Mouse (Mus musculus): ENCODE data around the gene Actr6.
"Not testable (repeated sequence)": the region's sequence is repeated elsewhere in the genome, so short reads cannot be mapped to it uniquely, and the experiment has no call there.

Actr6 gene

DNA sequence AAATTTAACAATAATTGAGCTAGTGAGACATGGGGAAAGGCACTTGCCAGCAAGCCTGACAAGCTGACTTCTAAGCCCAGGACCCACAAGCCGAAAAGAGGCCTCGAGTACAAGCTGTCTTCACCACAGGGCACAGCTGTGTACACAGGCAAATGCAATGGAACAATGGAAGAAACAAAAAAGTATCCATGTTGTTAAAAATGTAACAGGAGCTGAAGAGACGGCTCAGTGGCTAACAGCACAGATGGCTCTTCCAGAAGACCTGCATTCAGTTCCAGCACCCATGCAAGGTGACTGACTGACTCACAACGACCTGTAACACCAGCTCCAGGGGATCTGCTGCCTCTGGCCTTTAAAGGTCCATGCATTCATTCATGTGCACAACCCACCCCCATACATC lies 55.5 kb downstream of the Actr6 start:
- DNase-seq: no peak

DNA sequence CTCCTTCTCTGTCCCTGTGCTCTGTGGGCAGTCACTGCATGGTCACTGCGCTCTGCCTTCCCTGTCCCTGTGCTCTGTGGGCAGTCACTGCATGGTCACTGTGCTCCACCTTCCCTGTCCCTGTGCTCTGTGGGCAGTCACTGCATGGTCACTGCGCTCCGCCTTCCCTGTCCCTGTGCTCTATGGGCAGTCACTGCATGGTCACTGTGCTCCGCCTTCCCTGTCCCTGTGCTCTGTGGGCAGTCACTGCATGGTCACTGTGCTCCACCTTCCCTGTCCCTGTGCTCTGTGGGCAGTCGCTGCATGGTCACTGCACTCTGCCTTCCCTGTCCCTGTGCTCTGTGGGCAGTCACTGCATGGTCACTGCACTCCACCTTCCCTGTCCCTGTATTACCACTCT lies 61.7 kb downstream of the Actr6 start:
- not testable (repeated sequence) for DNase-seq

GRCm38 (mm10) chr10:89667571-89667970 lies 64.5 kb downstream of the Actr6 start:
- DNase-seq: no peak

GRCm38 (mm10) chr10:89665679-89666078 lies 66.4 kb downstream of the Actr6 start:
- DNase-seq: no peak

DNA sequence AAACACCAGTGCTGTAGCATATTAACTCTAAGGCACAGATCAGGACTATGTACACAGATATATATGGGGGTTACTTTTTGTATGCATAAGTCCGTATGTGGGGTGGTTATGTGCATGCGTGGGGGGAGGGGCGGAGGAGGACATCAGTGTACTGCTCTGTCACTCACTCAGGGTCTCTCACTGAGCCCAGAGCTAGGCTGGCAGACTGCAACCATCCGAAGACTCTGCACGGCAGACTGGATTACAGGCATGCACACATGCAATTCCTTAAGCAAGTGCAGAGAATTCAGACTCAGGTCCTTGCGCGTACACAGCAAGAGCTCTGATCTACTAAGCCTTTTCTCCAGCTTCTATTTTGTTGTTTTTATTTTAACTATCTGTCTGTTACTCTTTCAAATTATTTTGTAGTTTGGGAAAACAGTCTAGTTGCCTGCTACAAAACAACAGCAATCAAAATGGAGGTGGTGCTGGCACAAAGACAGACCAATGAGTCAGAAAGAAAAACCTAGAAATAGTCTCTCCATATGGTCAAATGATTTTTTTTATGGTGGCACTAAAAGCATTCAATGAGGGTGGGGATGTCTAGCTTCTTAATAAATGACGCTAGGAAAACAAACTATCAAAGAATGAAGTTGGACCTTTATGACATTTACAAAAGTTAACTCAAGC lies 67.0 kb downstream of the Actr6 start:
- no peak for DNase-seq

All from lung, postnatal 10 days (tissue).